Mouse (Mus musculus) limb, embryonic 10.5 days (tissue): Measurements from ENCODE around the gene Reps1. TPM values are rescaled to one million over a fixed set of nuclear protein-coding genes. Genes with fewer than 3 reads are reported as not detected.

Experiments
- DNase-seq: peaks from one replicate; pipeline ENCODE4 v3.0.0-alpha.2; 2017; ENCODE audit warnings: low spot score
- H3K27ac ChIP-seq: fragments of 300-500 bp; sonication (generic); 2 replicates; pipeline ENCODE4 v1.5.1; 2016; ENCODE audit warnings: mild to moderate bottlenecking
- H3K27me3 ChIP-seq: fragments of 300-500 bp; sonication (generic); 2 replicates; pipeline ENCODE4 v1.6.1; 2016; ENCODE audit warnings: low read depth, mild to moderate bottlenecking; ENCODE audit not compliant: poor library complexity, severe bottlenecking
- H3K36me3 ChIP-seq: fragments of 300-500 bp; sonication (generic); 2 replicates; pipeline ENCODE4 v1.6.1; 2016; ENCODE audit warnings: mild to moderate bottlenecking, moderate library complexity
- H3K4me1 ChIP-seq: fragments of 300-500 bp; sonication (generic); 2 replicates; pipeline ENCODE4 v1.6.1; 2016
- H3K4me3 ChIP-seq: fragments of 300-500 bp; sonication (generic); 2 replicates; pipeline ENCODE4 v1.5.1; 2016; ENCODE audit warnings: mild to moderate bottlenecking, moderate library complexity
- H3K9me3 ChIP-seq: fragments of 300-500 bp; sonication (generic); replicated peaks from 2 replicates; pipeline ENCODE4 v1.6.1; 2016; ENCODE audit warnings: mild to moderate bottlenecking
- WGBS: fragments of 180-500 bp; shearing (Covaris S2); methylation state at CpG from one replicate; pipeline ENCODE4 v1.1.7; 2016; 5-methylcytosine and 5-hydroxymethylcytosine counted together
- polyA plus RNA-seq: library from polyadenylated mRNA; unstranded; fragments of >200 nt; fragmentation: Nextera tagmentation; extraction: Ambion mirVana; gene quantifications from 2 replicates; pipeline ENCODE4 v1.2.1, GENCODE M21; 2016

Gene Reps1
- polyA plus RNA-seq, 1 experiment from 2014 or later = 17.8 TPM

GRCm38 (mm10) chr10:18046380-18046779 is 9.3 kb upstream of the Reps1 start:
- Histone ChIP-seq H3K27ac (no peak overlapping the region), H3K36me3 (no peaks in the 10 kb centered on the region), H3K9me3 (no peaks in the 10 kb centered on the region), H3K4me3 (no peak overlapping the region), H3K27me3 (no peaks in the 10 kb centered on the region), H3K4me1 (no peaks in the 10 kb centered on the region)
- DNase-seq = no peak

- H3K4me3 ChIP-seq = no peak overlapping the region
- DNase-seq = no peak
- no peaks in the 10 kb centered on the region for H3K36me3 ChIP-seq
- no peak overlapping the region for H3K27ac ChIP-seq
- no peaks in the 10 kb centered on the region for H3K27me3 ChIP-seq
- no peaks in the 10 kb centered on the region for H3K9me3 ChIP-seq
- no peaks in the 10 kb centered on the region for H3K4me1 ChIP-seq
- WGBS = 35% methylated on average over 10 of the region's 10 CpGs
Measured at GRCm38 (mm10) chr10:18047380-18048146, 8.1 kb upstream of the Reps1 start.

- no peaks in the 10 kb centered on the region for H3K9me3 ChIP-seq
- H3K4me3 ChIP-seq = peak overlapping the region; percentile 99
- 3% methylated on average over 48 of the region's 61 CpGs for WGBS
- H3K27me3 ChIP-seq = no peaks in the 10 kb centered on the region
- H3K36me3 ChIP-seq = no peaks in the 10 kb centered on the region
- H3K27ac ChIP-seq = peak overlapping the region; percentile 96
- peaks cover 19% of the 10 kb centered on the region for H3K4me1 ChIP-seq
- peak; percentile 93 for DNase-seq
Measured at GRCm38 (mm10) chr10:18055009-18055695, 509 bp upstream of the Reps1 start.

GRCm38 (mm10) chr10:18056391-18056745 is 707 bp downstream of the Reps1 start:
- no peaks in the 10 kb centered on the region for H3K27me3 ChIP-seq
- peaks cover 19% of the 10 kb centered on the region for H3K4me1 ChIP-seq
- peak overlapping the region; percentile 96 for H3K27ac ChIP-seq
- 1% methylated on average over 8 of the region's 8 CpGs for WGBS
- H3K36me3 ChIP-seq = no peaks in the 10 kb centered on the region
- no peak for DNase-seq
- H3K4me3 ChIP-seq = peak overlapping the region; percentile 99
- no peaks in the 10 kb centered on the region for H3K9me3 ChIP-seq

GRCm38 (mm10) chr10:18058681-18059338 is 3.1 kb downstream of the Reps1 start:
- Histone ChIP-seq H3K36me3 (no peaks in the 10 kb centered on the region), H3K27ac (no peak overlapping the region), H3K9me3 (no peaks in the 10 kb centered on the region), H3K4me3 (no peak overlapping the region), H3K4me1 (peaks cover 19% of the 10 kb centered on the region), H3K27me3 (no peaks in the 10 kb centered on the region)
- no peak for DNase-seq
- 85% methylated on average over 9 of the region's 9 CpGs for WGBS

GRCm38 (mm10) chr10:18059807-18060206 is 4.1 kb downstream of the Reps1 start:
- WGBS = 90% methylated on average over 13 of the region's 13 CpGs
- no peak for DNase-seq

GRCm38 (mm10) chr10:18060778-18061177 is 5.1 kb downstream of the Reps1 start:
- H3K27me3 ChIP-seq = no peaks in the 10 kb centered on the region
- H3K4me3 ChIP-seq = no peak overlapping the region
- no peak for DNase-seq
- no peak overlapping the region for H3K27ac ChIP-seq
- no peaks in the 10 kb centered on the region for H3K9me3 ChIP-seq
- 94% methylated on average over 2 of the region's 2 CpGs for WGBS
- no peaks in the 10 kb centered on the region for H3K36me3 ChIP-seq
- H3K4me1 ChIP-seq = peaks cover 19% of the 10 kb centered on the region

More at GRCm38 (mm10) chr10:18059807-18060206, 4.1 kb downstream of the Reps1 start:
- no peak overlapping the region for H3K27ac ChIP-seq
- H3K4me1 ChIP-seq = peaks cover 19% of the 10 kb centered on the region
- no peak overlapping the region for H3K4me3 ChIP-seq
- no peaks in the 10 kb centered on the region for H3K27me3 ChIP-seq
- no peaks in the 10 kb centered on the region for H3K36me3 ChIP-seq
- H3K9me3 ChIP-seq = no peaks in the 10 kb centered on the region

- Histone ChIP-seq H3K27ac (no peak overlapping the region), H3K4me3 (no peak overlapping the region)
- WGBS = 96% methylated on average over 4 of the region's 4 CpGs
Measured at GRCm38 (mm10) chr10:18061533-18061932, 5.9 kb downstream of the Reps1 start.

GRCm38 (mm10) chr10:18064606-18065228 is 9.1 kb downstream of the Reps1 start:
- 93% methylated on average over 7 of the region's 7 CpGs for WGBS
- peaks cover 4% of the 10 kb centered on the region; the same call in 1 of the 2 replicates for H3K4me1 ChIP-seq
- H3K36me3 ChIP-seq = no peaks in the 10 kb centered on the region
- H3K27ac ChIP-seq = no peak overlapping the region
- no peak for DNase-seq
- no peaks in the 10 kb centered on the region for H3K9me3 ChIP-seq
- H3K27me3 ChIP-seq = no peaks in the 10 kb centered on the region
- H3K4me3 ChIP-seq = no peak overlapping the region

More at GRCm38 (mm10) chr10:18061533-18061932, 5.9 kb downstream of the Reps1 start:
- H3K9me3 ChIP-seq = no peaks in the 10 kb centered on the region
- H3K27me3 ChIP-seq = no peaks in the 10 kb centered on the region
- peaks cover 18% of the 10 kb centered on the region for H3K4me1 ChIP-seq
- no peak for DNase-seq
- no peaks in the 10 kb centered on the region for H3K36me3 ChIP-seq

- WGBS = 92% methylated on average over 10 of the region's 10 CpGs
- no peak for DNase-seq
- peaks cover 4% of the 10 kb centered on the region; the same call in 1 of the 2 replicates for H3K4me1 ChIP-seq
- H3K27ac ChIP-seq = no peak overlapping the region
- no peaks in the 10 kb centered on the region for H3K36me3 ChIP-seq
- H3K27me3 ChIP-seq = no peaks in the 10 kb centered on the region
- H3K4me3 ChIP-seq = no peak overlapping the region
- no peaks in the 10 kb centered on the region for H3K9me3 ChIP-seq
Measured at GRCm38 (mm10) chr10:18066031-18066439, 10.4 kb downstream of the Reps1 start.

- no peak overlapping the region for H3K27ac ChIP-seq
- no peak for DNase-seq
- H3K27me3 ChIP-seq = no peaks in the 10 kb centered on the region
- 84% methylated on average over 10 of the region's 10 CpGs for WGBS
- H3K36me3 ChIP-seq = no peaks in the 10 kb centered on the region
- H3K9me3 ChIP-seq = no peaks in the 10 kb centered on the region
- H3K4me3 ChIP-seq = no peak overlapping the region
- H3K4me1 ChIP-seq = peaks cover 4% of the 10 kb centered on the region; the same call in 1 of the 2 replicates
Measured at GRCm38 (mm10) chr10:18067761-18068446, 12.2 kb downstream of the Reps1 start.

GRCm38 (mm10) chr10:18068880-18069279 is 13.2 kb downstream of the Reps1 start:
- peaks cover 4% of the 10 kb centered on the region; the same call in 1 of the 2 replicates for H3K4me1 ChIP-seq

More at GRCm38 (mm10) chr10:18068880-18069279, 13.2 kb downstream of the Reps1 start:
- no peaks in the 10 kb centered on the region for H3K36me3 ChIP-seq
- DNase-seq = no peak
- no peaks in the 10 kb centered on the region for H3K9me3 ChIP-seq
- 82% methylated on average over 2 of the region's 2 CpGs for WGBS
- no peak overlapping the region for H3K4me3 ChIP-seq
- H3K27me3 ChIP-seq = no peaks in the 10 kb centered on the region
- H3K27ac ChIP-seq = no peak overlapping the region
